1 mouse cellular context compared by ENCODE assay signal in genomic region chr17:28506895-28507294, GRCm38 (mm10).
TF ChIP-seq lines count a peak whose summit lies in the region.

No protein-coding gene starts in this region.

TF ChIP-seq in ES-E14, 5 proteins besides CTCF, POLR2A, EP300 and RAD21 (continued from another document):
- no peak for TF ChIP-seq ZNF384 (IDR thresholded peaks at IDR 0.05; ENCODE audit: low read depth, low read length)
